Mouse (Mus musculus): ENCODE data around the gene Cic.

DNA sequence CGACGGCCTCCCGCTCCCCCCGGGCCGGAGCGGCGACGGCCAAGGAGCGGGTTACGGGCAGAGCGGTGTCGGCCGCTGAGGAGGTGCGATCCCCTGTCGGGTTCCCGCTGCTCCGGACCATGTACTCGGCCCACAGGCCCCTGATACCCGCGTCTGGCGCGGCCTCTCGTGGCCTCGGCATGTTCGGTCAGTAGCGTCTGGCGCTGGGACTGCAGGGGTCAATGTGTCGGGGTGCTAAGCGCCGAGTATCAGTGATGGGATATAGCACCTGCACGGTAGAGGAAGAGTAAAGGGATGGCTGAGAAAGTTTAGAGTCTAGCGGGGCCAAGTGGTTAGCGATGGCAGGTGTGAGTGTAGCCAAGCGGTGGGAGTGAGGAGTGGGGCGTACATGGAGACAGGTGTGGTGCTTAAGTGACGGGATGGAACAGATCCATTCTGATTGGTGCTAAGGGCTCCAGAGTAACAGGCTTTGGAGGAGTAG, 15.3 kb downstream of the Cic start:
- TF ChIP-seq CTCF (IDR thresholded peaks at IDR 0.05; ENCODE audit: control insufficient read depth, insufficient read depth, low read length) (no peak), POLR2A (IDR thresholded peaks at IDR 0.05; ENCODE audit: borderline replicate concordance, control insufficient read depth, low read depth, low read length) (no peak)
